Mouse (Mus musculus): ENCODE results near the gene Nuak2. TPM values are rescaled to one million over a fixed set of nuclear protein-coding genes. Genes with fewer than 3 reads are reported as not detected.

The Nuak2 gene
- polyA plus RNA-seq, 1 experiment from 2014 or later = 15.9 TPM

GRCm38 (mm10) chr1:132287445-132287844 lies 28.5 kb upstream of the Nuak2 start:
- Histone ChIP-seq H3K27me3 (no peaks in the 10 kb centered on the region), H3K9me3 (no peaks in the 10 kb centered on the region), H3K4me1 (peaks cover 50% of the 10 kb centered on the region), H3K27ac (replicated peaks) (peak overlapping the region; percentile 53), H3K36me3 (no peaks in the 10 kb centered on the region), H3K9ac (replicated peaks) (no peak overlapping the region), H3K4me3 (no peak overlapping the region), H3K4me2 (replicated peaks) (no peak overlapping the region)
- ATAC-seq (replicated peaks) = no peak
- WGBS = 47% methylated on average over 2 of the region's 2 CpGs

- no peak overlapping the region for H3K4me3 ChIP-seq
- 5% methylated on average over 11 of the region's 11 CpGs for WGBS
- no peaks in the 10 kb centered on the region for H3K27me3 ChIP-seq
- no peaks in the 10 kb centered on the region for H3K36me3 ChIP-seq
- H3K9me3 ChIP-seq = no peaks in the 10 kb centered on the region
- no peak overlapping the region for H3K4me2 ChIP-seq (replicated peaks)
- peak overlapping the region; percentile 53 for H3K27ac ChIP-seq (replicated peaks)
- ATAC-seq (replicated peaks) = no peak
- peaks cover 54% of the 10 kb centered on the region for H3K4me1 ChIP-seq
- H3K9ac ChIP-seq (replicated peaks) = no peak overlapping the region
These were observed 27.9 kb upstream of the Nuak2 start for GRCm38 (mm10) chr1:132287991-132288451.

GRCm38 (mm10) chr1:132289965-132290364 lies 26.0 kb upstream of the Nuak2 start:
- no peak overlapping the region for H3K4me2 ChIP-seq (replicated peaks)
- ATAC-seq (replicated peaks) = no peak
- H3K36me3 ChIP-seq = no peaks in the 10 kb centered on the region
- WGBS = 61% methylated on average over 6 of the region's 6 CpGs
- no peak overlapping the region for H3K9ac ChIP-seq (replicated peaks)
- H3K4me1 ChIP-seq = peaks cover 58% of the 10 kb centered on the region
- H3K9me3 ChIP-seq = no peaks in the 10 kb centered on the region
- H3K27me3 ChIP-seq = no peaks in the 10 kb centered on the region
- no peak overlapping the region for H3K27ac ChIP-seq (replicated peaks)
- H3K4me3 ChIP-seq = no peak overlapping the region

GRCm38 (mm10) chr1:132290921-132291675 lies 24.8 kb upstream of the Nuak2 start:
- H3K4me1 ChIP-seq = peaks cover 64% of the 10 kb centered on the region
- WGBS = 22% methylated on average over 11 of the region's 11 CpGs
- no peaks in the 10 kb centered on the region for H3K9me3 ChIP-seq
- no peaks in the 10 kb centered on the region for H3K27me3 ChIP-seq
- H3K9ac ChIP-seq (replicated peaks) = no peak overlapping the region
- H3K36me3 ChIP-seq = no peaks in the 10 kb centered on the region
- H3K4me3 ChIP-seq = no peak overlapping the region
- peak overlapping the region; percentile 75 for H3K27ac ChIP-seq (replicated peaks)
- H3K4me2 ChIP-seq (replicated peaks) = no peak overlapping the region
- peak; percentile 49 for ATAC-seq (replicated peaks)

GRCm38 (mm10) chr1:132291706-132292105 lies 24.2 kb upstream of the Nuak2 start:
- ATAC-seq (replicated peaks) = peak; percentile 32

GRCm38 (mm10) chr1:132292318-132293129 lies 23.4 kb upstream of the Nuak2 start:
- Histone ChIP-seq H3K27me3 (no peaks in the 10 kb centered on the region), H3K9ac (replicated peaks) (no peak overlapping the region), H3K4me1 (peaks cover 65% of the 10 kb centered on the region), H3K27ac (replicated peaks) (peak overlapping the region; percentile 75), H3K36me3 (no peaks in the 10 kb centered on the region), H3K9me3 (no peaks in the 10 kb centered on the region), H3K4me3 (no peak overlapping the region), H3K4me2 (replicated peaks) (no peak overlapping the region)
- WGBS = 19% methylated on average over 21 of the region's 21 CpGs
- ATAC-seq (replicated peaks) = 0 out of 2 replicates have a peak, but pooled peaks have one; percentile 18

More at GRCm38 (mm10) chr1:132291706-132292105, 24.2 kb upstream of the Nuak2 start:
- Histone ChIP-seq H3K27ac (replicated peaks) (peak overlapping the region; percentile 75), H3K4me3 (no peak overlapping the region), H3K27me3 (no peaks in the 10 kb centered on the region), H3K4me2 (replicated peaks) (no peak overlapping the region), H3K36me3 (no peaks in the 10 kb centered on the region), H3K4me1 (peaks cover 68% of the 10 kb centered on the region), H3K9ac (replicated peaks) (no peak overlapping the region), H3K9me3 (no peaks in the 10 kb centered on the region)
- 23% methylated on average over 4 of the region's 4 CpGs for WGBS

- WGBS = 65% methylated on average over 7 of the region's 7 CpGs
These were observed 20.4 kb upstream of the Nuak2 start for GRCm38 (mm10) chr1:132295506-132295905.

GRCm38 (mm10) chr1:132296051-132296450 lies 19.9 kb upstream of the Nuak2 start:
- peaks cover 47% of the 10 kb centered on the region for H3K4me1 ChIP-seq
- no peaks in the 10 kb centered on the region for H3K9me3 ChIP-seq
- 55% methylated on average over 3 of the region's 3 CpGs for WGBS
- no peaks in the 10 kb centered on the region for H3K36me3 ChIP-seq
- H3K4me3 ChIP-seq = no peak overlapping the region
- H3K27ac ChIP-seq (replicated peaks) = 0 out of 2 replicates have a peak overlapping the region, but pooled peaks have one; percentile 23
- ATAC-seq (replicated peaks) = no peak
- H3K27me3 ChIP-seq = 0 out of 2 replicates have a peak, but pooled peaks cover 3% of the 10 kb centered on the region
- H3K4me2 ChIP-seq (replicated peaks) = no peak overlapping the region
- no peak overlapping the region for H3K9ac ChIP-seq (replicated peaks)

More at GRCm38 (mm10) chr1:132295506-132295905, 20.4 kb upstream of the Nuak2 start:
- Histone ChIP-seq H3K9me3 (no peaks in the 10 kb centered on the region), H3K4me3 (no peak overlapping the region), H3K36me3 (no peaks in the 10 kb centered on the region), H3K9ac (replicated peaks) (no peak overlapping the region), H3K27ac (replicated peaks) (0 out of 2 replicates have a peak overlapping the region, but pooled peaks have one; percentile 23), H3K27me3 (0 out of 2 replicates have a peak, but pooled peaks cover 3% of the 10 kb centered on the region), H3K4me2 (replicated peaks) (no peak overlapping the region), H3K4me1 (peaks cover 53% of the 10 kb centered on the region)
- ATAC-seq (replicated peaks) = no peak

- peak within 1 kb of the TSS; percentile 68 for H3K4me2 ChIP-seq (replicated peaks)
- H3K9ac ChIP-seq (replicated peaks) = peak within 1 kb of the TSS; percentile 67
- H3K4me1 ChIP-seq = peaks cover 25% of the 10 kb centered on the region
- no peaks in the 10 kb centered on the region for H3K9me3 ChIP-seq
- H3K27me3 ChIP-seq = 0 out of 2 replicates have a peak, but pooled peaks cover 3% of the 10 kb centered on the region
- under 1% methylated on average over 28 of the region's 28 CpGs for WGBS
- peak; percentile 66 for ATAC-seq (replicated peaks)
- H3K36me3 ChIP-seq = no peaks in the 10 kb centered on the region
- H3K4me3 ChIP-seq = peak within 1 kb of the TSS; percentile 54
- peak within 1 kb of the TSS; percentile 47 for H3K27ac ChIP-seq (replicated peaks)
These were observed 17.5 kb upstream of the Nuak2 start, which contains the start of gene Klhdc8a for GRCm38 (mm10) chr1:132298425-132298800. Gene Klhdc8a, plus strand, starts transcription at chr1:132298626.

- under 1% methylated on average over 70 of the region's 71 CpGs for WGBS
- peak; percentile 71 for ATAC-seq (replicated peaks)
- peak overlapping the region; percentile 67 for H3K9ac ChIP-seq (replicated peaks)
- no peaks in the 10 kb centered on the region for H3K36me3 ChIP-seq
- peak overlapping the region; percentile 47 for H3K27ac ChIP-seq (replicated peaks)
- peak overlapping the region; percentile 68 for H3K4me2 ChIP-seq (replicated peaks)
- peak overlapping the region; percentile 54 for H3K4me3 ChIP-seq
- H3K27me3 ChIP-seq = 0 out of 2 replicates have a peak, but pooled peaks cover 3% of the 10 kb centered on the region
- no peaks in the 10 kb centered on the region for H3K9me3 ChIP-seq
- peaks cover 25% of the 10 kb centered on the region for H3K4me1 ChIP-seq
These were observed 17.0 kb upstream of the Nuak2 start for GRCm38 (mm10) chr1:132298801-132299464.

GRCm38 (mm10) chr1:132299744-132300143 lies 16.2 kb upstream of the Nuak2 start:
- H3K4me2 ChIP-seq (replicated peaks) = peak overlapping the region; percentile 68
- H3K4me3 ChIP-seq = peak overlapping the region; percentile 54; the same call in 1 of the 2 replicates
- no peak overlapping the region; the same call in 1 of the 2 replicates for H3K9ac ChIP-seq (replicated peaks)
- no peaks in the 10 kb centered on the region for H3K36me3 ChIP-seq
- H3K9me3 ChIP-seq = no peaks in the 10 kb centered on the region
- no peak overlapping the region for H3K27ac ChIP-seq (replicated peaks)
- H3K27me3 ChIP-seq = peaks cover 5% of the 10 kb centered on the region; the same call in 1 of the 2 replicates
- ATAC-seq (replicated peaks) = no peak
- WGBS = 85% methylated on average over 5 of the region's 5 CpGs
- peaks cover 25% of the 10 kb centered on the region for H3K4me1 ChIP-seq

All from forebrain, embryonic 15.5 days (tissue).